Mouse (Mus musculus): Measurements from ENCODE around the gene Slc44a5.
A peak's percentile ranks its signal among the peaks of the same experiment; 100 is the strongest.

The Slc44a5 gene

GRCm38 (mm10) chr3:153973171-153973948 lies at the start of gene Slc44a5:
Slc44a5 (plus strand) TSS chr3:153973436.
- DNase-seq: no peak

- no peak for DNase-seq
These were observed 46.9 kb upstream of the Slc44a5 start for GRCm38 (mm10) chr3:153926333-153926732.

- no peak for DNase-seq
These were observed 43.7 kb upstream of the Slc44a5 start for GRCm38 (mm10) chr3:153929526-153929925.

GRCm38 (mm10) chr3:153932461-153932860 lies 40.8 kb upstream of the Slc44a5 start:
- no peak for DNase-seq

- DNase-seq: no peak
These were observed 37.4 kb upstream of the Slc44a5 start for GRCm38 (mm10) chr3:153935878-153936277.

- DNase-seq: no peak
These were observed 36.0 kb upstream of the Slc44a5 start for GRCm38 (mm10) chr3:153937116-153937810.

GRCm38 (mm10) chr3:153940021-153940420 lies 33.2 kb upstream of the Slc44a5 start:
- no peak for DNase-seq

GRCm38 (mm10) chr3:153940486-153940885 lies 32.8 kb upstream of the Slc44a5 start:
- no peak for DNase-seq

GRCm38 (mm10) chr3:153941613-153942012 lies 31.6 kb upstream of the Slc44a5 start:
- no peak for DNase-seq

- no peak for DNase-seq
These were observed 30.1 kb upstream of the Slc44a5 start for GRCm38 (mm10) chr3:153943003-153943640.

GRCm38 (mm10) chr3:153943901-153944334 lies 29.3 kb upstream of the Slc44a5 start:
- DNase-seq: no peak

GRCm38 (mm10) chr3:153944335-153944990 lies 28.8 kb upstream of the Slc44a5 start, which contains the start of gene Acadm:
Acadm (minus strand) TSS chr3:153944632.
- DNase-seq: peak; percentile 98

GRCm38 (mm10) chr3:153947271-153947670 lies 26.0 kb upstream of the Slc44a5 start:
- no peak for DNase-seq

- no peak for DNase-seq
These were observed 25.1 kb upstream of the Slc44a5 start for GRCm38 (mm10) chr3:153948176-153948575.

GRCm38 (mm10) chr3:153957916-153958315 lies 15.3 kb upstream of the Slc44a5 start:
- DNase-seq: no peak

- peak; percentile 48 for DNase-seq
These were observed 14.1 kb upstream of the Slc44a5 start for GRCm38 (mm10) chr3:153959035-153959730.

GRCm38 (mm10) chr3:153959731-153960207 lies 13.5 kb upstream of the Slc44a5 start:
- no peak for DNase-seq

GRCm38 (mm10) chr3:153960884-153961283 lies 12.4 kb upstream of the Slc44a5 start:
- DNase-seq: no peak

- DNase-seq: peak; percentile 32
These were observed 11.4 kb upstream of the Slc44a5 start for GRCm38 (mm10) chr3:153961632-153962389.

GRCm38 (mm10) chr3:153967447-153967846 lies 5.8 kb upstream of the Slc44a5 start:
- DNase-seq: no peak

GRCm38 (mm10) chr3:153968549-153968948 lies 4.7 kb upstream of the Slc44a5 start:
- peak; percentile 60 for DNase-seq
